Mouse (Mus musculus) mouse embryonic stem cell (cell line): Measurements from ENCODE around the gene Olfr161.
"Not testable (repeated sequence)": the region's sequence is repeated elsewhere in the genome, so short reads cannot be mapped to it uniquely, and the experiment has no call there.

Experiments
- in situ Hi-C, 2 experiments: fragments of 300-500 bp; cut with MboI; formaldehyde crosslinking; loops; 1 replicate in 1 of 2; 3 replicates in 1 of 2; pipeline ENCODE4 v1.14.3; 2019 to 2020; ENCODE audit warnings: low sequenced_read_pairs in 2 of 2, low pct_unique_long_range_greater_than_20kb in 1 of 2, mixed read lengths in 1 of 2; ENCODE audit not compliant: unreplicated experiment in 1 of 2

Olfr161 gene

DNA sequence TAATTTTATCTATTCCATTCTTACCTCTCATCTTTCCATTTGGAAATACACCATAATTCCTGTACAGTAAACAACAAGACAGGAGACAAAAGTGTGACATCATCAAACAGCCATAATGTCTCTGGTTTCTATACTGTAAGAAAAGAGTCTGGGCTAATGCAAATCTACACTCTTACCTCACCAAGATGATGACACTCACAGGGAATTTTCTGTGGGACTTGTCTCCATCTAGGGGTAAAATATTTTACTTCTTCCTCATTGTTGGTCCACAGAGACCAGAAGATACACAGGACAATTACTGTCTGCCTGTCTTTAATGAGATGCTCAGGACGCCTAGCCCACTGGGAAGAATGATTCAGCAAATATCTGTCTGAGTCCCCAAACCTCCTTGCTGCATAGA lies at the start of gene Olfr161:
Gene Olfr161 (plus strand): TSS at position 352 of the 400 bp plus-strand sequence.
- in situ Hi-C loops = no loop called here

DNA sequence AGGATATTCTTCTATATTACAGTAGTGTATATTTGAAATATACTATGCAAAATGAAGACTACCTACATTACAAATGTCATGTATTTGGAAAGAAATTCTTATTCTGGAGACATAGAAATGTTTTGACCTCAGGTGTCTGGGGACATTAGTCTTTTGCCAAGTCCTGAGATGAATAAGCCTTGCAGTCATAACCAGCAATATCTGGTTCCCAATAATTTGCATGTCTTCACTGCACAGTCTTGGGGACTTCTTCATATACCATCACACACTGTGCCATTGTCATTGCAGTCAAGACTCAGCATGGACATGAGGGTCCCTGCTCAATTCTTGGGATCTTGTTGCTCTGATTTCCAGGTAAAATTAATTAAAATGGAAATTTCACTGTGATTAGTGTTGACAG lies 27.3 kb upstream of the Olfr161 start:
- in situ Hi-C loops = no loop called here

DNA sequence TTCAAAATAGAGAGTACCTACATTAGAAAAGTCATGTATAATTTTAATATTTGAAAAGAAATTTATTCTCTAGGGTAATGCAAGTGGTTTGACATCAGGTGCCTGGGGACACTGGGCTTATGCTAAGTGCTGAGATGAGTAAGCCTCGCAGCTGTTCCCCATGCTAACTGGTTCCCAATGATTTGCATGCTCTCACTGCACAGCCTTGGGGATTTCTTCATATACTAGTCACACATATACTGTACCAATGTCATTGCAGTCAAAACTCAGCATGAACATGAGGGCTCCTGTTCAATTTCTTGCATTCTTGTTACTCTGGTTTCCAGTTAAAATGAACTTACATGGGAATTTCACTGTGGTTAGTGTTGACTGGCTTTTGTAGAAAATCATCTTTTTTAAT lies 13.2 kb upstream of the Olfr161 start:
- in situ Hi-C loops = not testable (repeated sequence)

DNA sequence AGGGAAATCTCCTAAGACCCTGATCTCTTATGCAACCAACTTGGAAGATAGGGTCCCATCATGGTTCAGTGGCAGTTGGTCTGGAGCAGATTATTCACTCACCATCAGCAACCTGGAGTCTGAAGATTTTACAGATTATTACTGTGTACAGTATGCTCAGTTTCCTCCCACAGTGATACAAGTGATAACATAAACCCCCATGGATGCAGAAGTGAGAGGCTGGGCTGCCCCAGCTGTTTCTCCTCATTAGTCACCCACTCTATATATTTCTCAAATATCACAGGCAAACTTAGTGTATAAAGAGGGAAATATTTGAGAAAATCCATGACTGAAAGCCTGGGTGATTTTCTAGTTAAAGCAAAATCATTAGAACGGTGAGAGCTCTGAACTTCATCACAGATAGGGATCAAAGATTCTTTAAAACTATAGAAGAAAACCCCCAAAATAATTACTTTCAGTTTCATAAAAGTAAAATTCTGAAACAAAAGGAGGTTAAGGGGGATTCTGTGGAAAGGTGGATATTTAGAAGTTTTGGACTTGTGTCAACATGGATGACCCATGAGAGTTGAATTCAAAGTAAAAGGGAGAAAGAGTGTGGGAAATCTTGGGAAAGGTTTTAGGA lies 12.5 kb upstream of the Olfr161 start:
- in situ Hi-C loops = not testable (repeated sequence)

DNA sequence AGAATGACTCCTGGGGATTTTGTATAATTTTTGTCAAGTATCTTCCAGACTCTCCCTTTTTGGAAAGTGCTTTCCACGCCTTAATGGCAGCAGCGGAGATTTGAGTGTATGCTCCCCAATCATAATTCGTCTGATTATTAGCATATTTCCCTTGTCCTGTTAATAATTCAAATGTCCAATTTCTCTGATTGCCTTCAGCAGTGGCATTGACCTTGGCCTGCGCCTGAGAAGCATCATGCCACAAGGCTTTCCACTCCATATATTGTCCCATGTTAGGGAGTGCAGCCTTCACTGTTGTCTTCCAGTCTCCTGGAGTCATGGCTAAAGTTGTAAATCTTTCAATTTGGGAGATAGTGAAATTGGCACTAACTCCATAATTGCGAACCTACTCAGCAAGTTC lies 40.5 kb downstream of the Olfr161 start:
- in situ Hi-C loops = not testable (repeated sequence)

DNA sequence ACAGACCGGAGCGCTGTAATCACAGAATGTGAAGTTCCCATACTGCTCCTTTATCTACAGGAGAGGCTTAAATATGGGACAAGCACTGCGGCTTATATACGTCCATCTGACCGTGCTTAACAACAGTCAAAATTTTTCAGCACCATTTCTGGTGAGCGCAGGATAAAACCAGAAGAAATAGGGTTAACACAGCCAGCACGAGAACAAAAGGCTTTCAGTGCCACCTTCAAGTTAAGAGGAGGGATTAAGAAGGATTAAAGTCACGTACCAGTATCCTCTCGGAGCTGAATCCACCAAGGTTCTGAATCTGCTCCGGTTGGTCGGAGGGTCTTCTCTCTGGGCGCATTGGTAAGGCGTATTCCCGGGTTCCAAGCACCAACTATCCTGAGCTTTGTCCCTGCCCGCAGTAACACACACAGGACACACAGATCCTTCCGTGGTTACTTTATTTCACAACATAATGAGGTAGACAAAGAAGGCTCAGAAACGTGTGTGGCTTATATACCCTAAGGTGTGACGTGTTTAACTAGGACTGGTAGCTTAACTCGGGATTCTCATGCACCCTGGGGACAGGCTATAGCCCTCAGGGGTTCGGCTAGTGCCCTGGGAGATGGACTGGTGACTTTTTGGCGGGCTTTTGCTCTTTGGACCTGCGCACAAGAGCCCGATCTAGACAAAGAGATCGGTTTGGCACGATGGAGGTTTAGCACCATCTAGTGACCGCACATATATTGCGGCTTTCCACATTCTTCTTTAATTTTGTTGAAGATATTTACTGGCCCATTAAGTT lies 41.9 kb downstream of the Olfr161 start:
- in situ Hi-C loops = not testable (repeated sequence)
